Mouse (Mus musculus): Measurements from ENCODE around the gene H13. TPM values are rescaled to one million over a fixed set of nuclear protein-coding genes. Genes with fewer than 3 reads are reported as not detected.
A peak's percentile ranks its signal among the peaks of the same experiment; 100 is the strongest.

The H13 gene
- polyA plus RNA-seq, 1 experiment = 136 TPM

GRCm38 (mm10) chr2:152696476-152697164 is 27.4 kb downstream of the H13 start:
- no peaks in the 10 kb centered on the region for H3K27me3 ChIP-seq (ENCODE audit: control insufficient read depth, insufficient read depth, insufficient read length)
- peak; percentile 68 for TF ChIP-seq CTCF (IDR thresholded peaks at IDR 0.05; ENCODE audit: control insufficient read depth, insufficient read depth, insufficient read length)
- TF ChIP-seq USF1 (IDR thresholded peaks at IDR 0.05; ENCODE audit: low read depth) = no peak
- H3K79me2 ChIP-seq (ENCODE audit: control insufficient read depth, insufficient read depth) = peaks cover 18% of the 10 kb centered on the region
- peak overlapping the region; percentile 38 for H3ac ChIP-seq (ENCODE audit: control insufficient read depth, insufficient read length, low read depth)
- peaks cover 74% of the 10 kb centered on the region for H3K36me3 ChIP-seq (ENCODE audit: control insufficient read depth, insufficient read depth)
- H3K79me3 ChIP-seq (ENCODE audit: low read depth) = peaks cover 7% of the 10 kb centered on the region
- H3K4me3 ChIP-seq (ENCODE audit: insufficient read depth, poor library complexity, severe bottlenecking) = no peak overlapping the region

GRCm38 (mm10) chr2:152700138-152700537 is 30.9 kb downstream of the H13 start:
- no peak for TF ChIP-seq MYOG (IDR thresholded peaks at IDR 0.05; ENCODE audit: control insufficient read depth, extremely low read depth, insufficient read length)
- no peak for TF ChIP-seq MYOD1 (IDR thresholded peaks at IDR 0.05; ENCODE audit: control insufficient read depth, insufficient read length, low read depth)
- TF ChIP-seq CTCF (IDR thresholded peaks at IDR 0.05; ENCODE audit: control insufficient read depth, insufficient read depth, insufficient read length) = no peak
- no peak for TF ChIP-seq FOSL1 (IDR thresholded peaks at IDR 0.05; ENCODE audit: insufficient read depth, low read length, poor library complexity, severe bottlenecking)
- no peaks in the 10 kb centered on the region for H3K27me3 ChIP-seq (ENCODE audit: control insufficient read depth, insufficient read depth, insufficient read length)
- no peak overlapping the region for H3K4me3 ChIP-seq (ENCODE audit: insufficient read depth, poor library complexity, severe bottlenecking)
- peaks cover 5% of the 10 kb centered on the region for H3K79me3 ChIP-seq (ENCODE audit: low read depth)
- H3ac ChIP-seq (ENCODE audit: control insufficient read depth, insufficient read length, low read depth) = no peak overlapping the region
- peaks cover 91% of the 10 kb centered on the region for H3K36me3 ChIP-seq (ENCODE audit: control insufficient read depth, insufficient read depth)
- no peaks in the 10 kb centered on the region for H3K79me2 ChIP-seq (ENCODE audit: control insufficient read depth, insufficient read depth)

DNA sequence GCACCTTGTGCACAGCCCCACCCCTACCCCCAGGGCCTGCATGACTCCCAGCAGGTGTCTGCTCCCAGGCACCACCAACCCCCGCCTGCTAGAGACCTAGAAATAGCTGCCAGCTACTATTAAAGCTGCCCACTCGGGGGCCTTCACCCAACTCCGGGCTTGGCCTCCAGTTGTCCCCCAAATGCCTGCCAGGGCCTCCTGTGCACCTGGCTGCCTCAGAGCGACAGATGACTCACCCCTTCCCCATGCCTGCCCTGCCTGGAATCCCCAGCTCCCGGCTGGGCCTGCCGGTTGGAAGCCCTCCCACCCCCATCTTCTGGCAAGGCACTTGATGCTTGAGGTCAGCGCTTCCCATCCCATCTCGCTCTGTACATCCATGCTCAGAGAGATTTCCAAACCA is 31.5 kb downstream of the H13 start:
- no peaks in the 10 kb centered on the region for H3K79me2 ChIP-seq (ENCODE audit: control insufficient read depth, insufficient read depth)
- TF ChIP-seq MAX (IDR thresholded peaks at IDR 0.05) (no peak), MYOG (IDR thresholded peaks at IDR 0.05; ENCODE audit: control insufficient read depth, extremely low read depth, insufficient read length) (no peak), USF1 (IDR thresholded peaks at IDR 0.05; ENCODE audit: low read depth) (no peak), FOSL1 (IDR thresholded peaks at IDR 0.05; ENCODE audit: insufficient read depth, low read length, poor library complexity, severe bottlenecking) (no peak), CTCF (IDR thresholded peaks at IDR 0.05; ENCODE audit: control insufficient read depth, insufficient read depth, insufficient read length) (no peak), MYOD1 (IDR thresholded peaks at IDR 0.05; ENCODE audit: control insufficient read depth, insufficient read length, low read depth) (no peak), CEBPB (IDR thresholded peaks at IDR 0.05; ENCODE audit: low read depth) (no peak)
- peaks cover 89% of the 10 kb centered on the region for H3K36me3 ChIP-seq (ENCODE audit: control insufficient read depth, insufficient read depth)
- H3K27me3 ChIP-seq (ENCODE audit: control insufficient read depth, insufficient read depth, insufficient read length) = no peaks in the 10 kb centered on the region
- peaks cover 5% of the 10 kb centered on the region for H3K79me3 ChIP-seq (ENCODE audit: low read depth)
- H3K4me3 ChIP-seq (ENCODE audit: insufficient read depth, poor library complexity, severe bottlenecking) = no peak overlapping the region
- no peak overlapping the region for H3ac ChIP-seq (ENCODE audit: control insufficient read depth, insufficient read length, low read depth)

DNA sequence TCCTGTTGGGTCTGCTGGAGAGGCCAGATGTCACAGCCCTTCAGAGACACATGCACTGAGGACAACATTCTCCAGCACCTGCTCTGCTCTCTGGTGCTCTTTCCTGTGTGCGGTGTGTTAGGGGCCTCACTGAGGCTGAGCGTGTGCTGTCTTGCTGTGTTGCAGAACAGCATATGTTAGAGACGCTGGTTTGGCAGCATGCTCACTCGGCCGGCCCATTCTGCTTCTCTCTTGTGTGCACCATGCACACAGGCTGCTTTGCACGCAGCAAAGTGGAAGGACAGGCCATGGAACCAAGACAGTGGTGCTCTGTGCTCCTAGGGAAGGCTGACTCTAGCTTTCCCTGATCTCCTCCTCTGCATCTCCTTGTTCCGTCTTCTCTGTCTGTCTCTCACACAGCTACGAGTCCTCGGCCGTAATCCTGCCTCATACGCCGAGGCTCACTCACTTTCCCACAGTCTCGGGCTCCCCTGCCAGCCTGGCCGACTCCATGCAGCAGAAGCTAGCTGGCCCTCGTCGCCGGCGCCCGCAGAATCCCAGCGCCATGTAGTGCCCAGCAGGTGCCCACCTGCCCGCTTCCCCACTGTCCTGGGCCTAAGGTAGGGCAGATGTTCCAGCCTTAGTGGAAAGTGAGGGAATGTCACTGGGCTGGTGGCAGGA is 34.5 kb downstream of the H13 start:
- Histone ChIP-seq H3ac (ENCODE audit: control insufficient read depth, insufficient read length, low read depth) (no peak overlapping the region), H3K36me3 (ENCODE audit: control insufficient read depth, insufficient read depth) (peaks cover 73% of the 10 kb centered on the region), H3K79me3 (ENCODE audit: low read depth) (peaks cover 2% of the 10 kb centered on the region), H3K27me3 (ENCODE audit: control insufficient read depth, insufficient read depth, insufficient read length) (no peaks in the 10 kb centered on the region), H3K4me3 (ENCODE audit: insufficient read depth, poor library complexity, severe bottlenecking) (no peak overlapping the region), H3K79me2 (ENCODE audit: control insufficient read depth, insufficient read depth) (no peaks in the 10 kb centered on the region)
- no peak for TF ChIP-seq FOSL1 (IDR thresholded peaks at IDR 0.05; ENCODE audit: insufficient read depth, low read length, poor library complexity, severe bottlenecking)

DNA sequence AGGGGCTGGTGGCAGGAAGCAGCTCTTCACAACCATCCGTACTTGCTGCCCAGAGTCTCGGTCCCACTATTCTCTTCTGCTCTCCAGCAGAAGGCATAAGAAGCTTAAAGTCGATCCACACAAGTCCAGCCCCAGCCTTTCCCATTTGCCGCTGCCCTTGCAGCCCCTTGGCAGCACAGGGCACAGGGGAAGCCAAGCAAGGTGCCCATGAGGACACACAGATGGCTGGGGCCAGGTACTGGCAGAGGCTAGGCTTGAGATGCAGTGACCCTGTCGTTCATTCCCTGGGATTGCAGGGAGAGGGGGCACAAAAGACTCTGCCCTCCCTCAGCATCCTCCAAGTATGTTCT is 35.0 kb downstream of the H13 start:
- peaks cover 68% of the 10 kb centered on the region for H3K36me3 ChIP-seq (ENCODE audit: control insufficient read depth, insufficient read depth)
- no peak overlapping the region for H3ac ChIP-seq (ENCODE audit: control insufficient read depth, insufficient read length, low read depth)
- H3K79me2 ChIP-seq (ENCODE audit: control insufficient read depth, insufficient read depth) = no peaks in the 10 kb centered on the region
- H3K4me3 ChIP-seq (ENCODE audit: insufficient read depth, poor library complexity, severe bottlenecking) = no peak overlapping the region
- TF ChIP-seq USF1 (IDR thresholded peaks at IDR 0.05; ENCODE audit: low read depth) (no peak), CEBPB (IDR thresholded peaks at IDR 0.05; ENCODE audit: low read depth) (no peak), MAX (IDR thresholded peaks at IDR 0.05) (no peak), MYOG (IDR thresholded peaks at IDR 0.05; ENCODE audit: control insufficient read depth, extremely low read depth, insufficient read length) (no peak), CTCF (IDR thresholded peaks at IDR 0.05; ENCODE audit: control insufficient read depth, insufficient read depth, insufficient read length) (no peak), MYOD1 (IDR thresholded peaks at IDR 0.05; ENCODE audit: control insufficient read depth, insufficient read length, low read depth) (no peak)
- H3K27me3 ChIP-seq (ENCODE audit: control insufficient read depth, insufficient read depth, insufficient read length) = no peaks in the 10 kb centered on the region
- H3K79me3 ChIP-seq (ENCODE audit: low read depth) = peaks cover 2% of the 10 kb centered on the region

- Histone ChIP-seq H3K4me3 (ENCODE audit: insufficient read depth, poor library complexity, severe bottlenecking) (no peak overlapping the region), H3K79me2 (ENCODE audit: control insufficient read depth, insufficient read depth) (no peaks in the 10 kb centered on the region), H3K36me3 (ENCODE audit: control insufficient read depth, insufficient read depth) (peaks cover 64% of the 10 kb centered on the region), H3K27me3 (ENCODE audit: control insufficient read depth, insufficient read depth, insufficient read length) (no peaks in the 10 kb centered on the region), H3K79me3 (ENCODE audit: low read depth) (no peaks in the 10 kb centered on the region), H3ac (ENCODE audit: control insufficient read depth, insufficient read length, low read depth) (no peak overlapping the region)
- no peak for TF ChIP-seq MYOD1 (IDR thresholded peaks at IDR 0.05; ENCODE audit: control insufficient read depth, insufficient read length, low read depth)
These were observed 35.6 kb downstream of the H13 start for GRCm38 (mm10) chr2:152704811-152705370.

Measured in C2C12 (cell line).